Mouse (Mus musculus): ENCODE data around the gene E130218I03Rik.
A peak's percentile ranks its signal among the peaks of the same experiment; 100 is the strongest.

Gene E130218I03Rik

DNA sequence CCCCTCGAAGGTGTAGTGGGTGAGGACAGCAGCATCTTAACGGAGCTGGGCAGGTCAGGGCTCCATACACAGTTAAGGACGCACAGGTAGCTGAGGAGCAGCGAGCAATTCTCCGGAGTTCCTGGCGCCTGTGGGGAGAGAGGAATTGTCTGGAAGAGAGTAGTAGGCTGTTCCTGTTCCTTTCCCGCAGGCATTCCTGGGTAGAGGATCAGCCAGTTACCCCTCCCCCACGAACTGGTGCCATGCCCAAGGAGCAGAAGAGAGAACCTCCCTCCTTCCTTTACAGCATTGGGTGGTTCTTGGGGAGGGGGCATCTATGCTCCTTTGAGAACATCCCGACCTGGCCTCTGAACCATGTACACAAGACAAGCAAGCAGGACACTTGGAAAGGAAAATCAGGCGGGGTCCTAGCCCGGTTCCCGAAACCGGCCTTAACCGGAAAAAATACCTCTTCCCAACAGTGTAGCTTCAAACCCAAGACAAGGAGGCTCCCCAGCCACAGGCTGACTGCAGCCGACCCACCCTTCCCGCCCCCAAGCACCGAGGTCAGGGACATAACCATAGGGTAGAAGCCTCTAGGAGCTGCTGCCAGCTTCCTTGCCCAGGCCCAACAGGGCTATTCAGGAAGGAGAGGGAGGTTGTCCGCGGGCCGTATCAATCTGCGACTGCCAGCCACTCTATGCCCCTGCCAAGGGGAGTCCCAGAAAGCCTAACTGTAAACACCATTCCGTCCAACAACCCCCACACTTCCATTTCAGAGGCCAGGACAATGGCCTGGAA, 8.9 kb downstream of the E130218I03Rik start:
- peak; percentile 38 to 41 for DNase-seq

GRCm38 (mm10) chr4:134252911-134253721, 9.7 kb downstream of the E130218I03Rik start:
- DNase-seq: no peak

GRCm38 (mm10) chr4:134253722-134254324, 10.4 kb downstream of the E130218I03Rik start, which contains the start of gene Grrp1:
TSS of gene Grrp1 (minus strand) at chr4:134254106.
- DNase-seq: peak in 1 of 2 experiments; percentile 10

- DNase-seq: no peak
Measured at GRCm38 (mm10) chr4:134254835-134255234, 11.4 kb downstream of the E130218I03Rik start.

DNA sequence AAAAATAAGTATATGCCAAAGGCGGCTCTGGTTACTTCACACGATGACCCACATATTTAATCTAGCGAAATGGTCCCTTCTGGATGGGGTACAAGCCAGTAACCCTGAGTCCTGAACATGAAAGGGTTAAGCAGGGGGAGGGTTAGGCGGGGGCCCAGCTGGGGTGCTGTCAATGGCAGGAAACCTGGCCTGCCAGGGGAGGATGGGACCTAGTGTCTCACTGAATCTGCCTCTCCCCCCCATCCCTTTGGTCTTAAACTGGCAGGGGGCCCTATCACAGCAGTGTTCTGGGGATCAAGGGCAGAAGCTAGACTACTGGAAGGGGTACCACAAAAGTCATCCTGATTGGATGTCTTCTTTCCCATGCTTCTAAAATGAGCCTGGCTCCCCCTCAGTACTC, 12.4 kb downstream of the E130218I03Rik start:
- DNase-seq: peak in 1 of 2 experiments; percentile 11

DNA sequence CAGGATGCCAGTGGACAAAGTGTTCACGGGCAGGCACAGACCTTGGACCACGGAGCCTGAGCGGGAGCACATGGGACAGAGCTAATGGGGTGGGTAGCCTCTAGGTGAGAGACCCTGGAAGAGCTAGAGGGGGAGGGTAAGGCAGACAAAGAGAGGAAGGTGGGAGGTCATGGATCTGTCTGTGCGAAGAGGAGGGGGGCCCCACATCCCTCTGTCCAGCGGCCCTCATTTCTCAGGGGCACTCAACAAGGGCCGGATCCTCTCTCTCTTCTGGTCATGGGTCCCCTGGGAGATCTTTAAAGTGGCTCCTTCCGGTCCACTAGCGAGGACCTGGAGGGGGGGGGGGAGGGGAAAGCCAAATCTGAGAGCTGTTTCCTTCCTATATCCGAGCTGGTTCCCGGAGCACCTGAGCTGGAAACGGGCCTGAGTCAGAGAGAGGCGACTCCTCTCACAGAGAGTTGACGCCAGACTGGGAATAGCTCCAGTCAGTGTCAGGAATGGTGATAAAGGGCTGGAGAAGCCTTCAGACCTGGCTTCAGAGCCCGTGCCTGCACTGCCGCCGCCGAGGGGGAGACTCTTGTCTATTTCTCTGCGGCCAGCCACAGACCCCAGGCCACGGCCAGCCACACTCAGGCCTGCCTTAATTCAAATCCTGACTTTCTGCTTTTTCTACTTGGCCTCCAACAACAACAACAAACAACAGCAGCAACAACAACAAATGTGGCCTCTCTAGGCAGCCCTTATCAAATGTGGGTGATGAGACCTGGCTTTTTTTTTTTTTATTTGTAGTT, 13.1 kb downstream of the E130218I03Rik start:
- DNase-seq: peak in 1 of 2 experiments; percentile 20

- DNase-seq: no peak
Measured at GRCm38 (mm10) chr4:134257198-134258009, 13.9 kb downstream of the E130218I03Rik start.

- DNase-seq: no peak
Measured at GRCm38 (mm10) chr4:134258354-134258753, 14.9 kb downstream of the E130218I03Rik start.

DNA sequence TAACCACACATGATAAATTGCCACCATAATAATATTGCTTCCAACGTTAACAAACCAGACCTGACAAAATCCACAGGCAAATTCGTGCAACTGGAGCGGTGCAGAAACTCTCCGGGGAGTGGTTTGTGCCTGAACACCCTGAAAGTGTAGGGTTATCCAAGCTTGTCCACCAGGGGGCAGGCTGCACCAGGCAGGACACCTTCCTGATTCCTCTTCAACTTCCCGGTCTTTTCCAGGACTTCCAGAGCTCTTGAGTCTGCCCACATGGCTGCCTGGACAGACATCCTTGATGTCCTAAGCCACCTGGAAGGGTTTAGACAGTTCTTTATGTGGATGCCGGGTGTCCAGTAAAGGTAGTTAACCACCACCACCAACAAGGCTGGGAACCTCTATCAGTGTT, 19.7 kb downstream of the E130218I03Rik start:
- peak; percentile 80 to 83 for DNase-seq

GRCm38 (mm10) chr4:134265860-134266585, 22.6 kb downstream of the E130218I03Rik start:
- no peak for DNase-seq

- DNase-seq: no peak
Measured at GRCm38 (mm10) chr4:134268102-134268655, 24.7 kb downstream of the E130218I03Rik start.

GRCm38 (mm10) chr4:134269622-134270021, 26.2 kb downstream of the E130218I03Rik start:
- peak in 1 of 2 experiments; percentile 26 for DNase-seq

DNA sequence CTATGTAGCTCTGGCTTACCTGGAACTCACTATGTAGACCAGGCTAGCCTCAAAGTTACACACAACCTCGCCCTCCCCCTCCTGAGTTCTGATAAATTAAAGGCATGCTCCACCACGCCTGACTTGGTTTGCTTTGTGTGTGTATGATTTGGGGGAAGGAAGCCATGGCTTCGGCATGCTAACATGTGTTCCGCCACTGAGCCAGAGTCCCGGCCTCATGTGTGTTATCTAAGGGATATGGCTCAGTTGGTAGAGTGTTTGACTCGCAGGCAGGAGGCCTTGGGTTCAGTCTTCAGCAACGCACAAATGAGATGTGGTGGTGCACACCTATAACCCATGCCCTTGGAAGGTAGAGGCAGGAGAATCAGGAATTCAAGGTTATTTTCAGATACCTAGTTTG, 28.5 kb downstream of the E130218I03Rik start:
- no peak for DNase-seq

- no peak for DNase-seq
Measured at GRCm38 (mm10) chr4:134272731-134273416, 29.4 kb downstream of the E130218I03Rik start.

DNA sequence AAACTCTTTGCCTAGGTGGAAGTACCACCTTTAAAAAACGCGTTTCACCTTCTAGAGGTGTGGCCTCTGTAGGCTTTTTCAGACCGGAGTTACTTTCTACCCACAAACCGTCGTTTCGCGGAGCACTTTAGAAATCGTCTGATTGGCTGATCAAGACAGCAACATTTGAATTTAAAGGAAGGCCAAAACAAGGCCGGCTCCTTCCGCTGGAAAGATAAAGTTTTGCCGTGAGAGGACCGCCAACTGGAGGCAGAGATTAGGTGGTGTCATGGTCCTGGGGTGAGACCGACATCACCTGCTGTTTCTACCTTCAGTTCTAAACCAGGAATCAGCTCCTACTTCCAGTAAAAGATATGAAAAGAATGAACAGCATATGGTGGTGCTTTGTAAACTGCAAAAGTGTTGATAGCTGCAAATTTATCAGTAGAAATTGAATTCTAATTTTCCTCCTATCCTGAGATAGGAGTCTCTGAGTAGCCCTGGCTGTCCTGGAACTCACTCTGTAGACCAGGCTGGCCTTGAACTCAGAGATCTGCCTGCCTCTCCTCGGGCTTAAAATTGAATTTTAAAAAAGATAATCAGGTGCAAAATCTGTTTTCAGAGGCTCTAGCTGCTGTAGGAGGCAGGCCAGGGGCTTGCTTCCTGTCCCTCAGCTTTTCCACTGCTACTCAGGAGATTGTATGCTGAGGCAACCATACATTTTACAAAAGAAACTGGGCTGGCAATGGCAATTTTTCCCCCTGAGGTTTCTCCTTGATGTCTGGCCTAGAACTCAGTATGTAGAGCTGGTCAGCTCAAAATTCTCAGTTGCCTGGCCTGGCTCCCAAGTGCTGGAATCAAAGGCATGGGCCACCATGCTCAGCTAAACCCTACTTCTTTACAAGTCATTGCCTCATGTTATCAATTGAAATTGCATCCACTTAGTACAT, 30.2 kb downstream of the E130218I03Rik start:
- DNase-seq: no peak

GRCm38 (mm10) chr4:134284942-134285341, 41.5 kb downstream of the E130218I03Rik start:
- peak; percentile 30 to 34 for DNase-seq

GRCm38 (mm10) chr4:134286226-134287167, 43.0 kb downstream of the E130218I03Rik start:
- peak in 1 of 2 experiments; percentile 65 for DNase-seq
